Mouse (Mus musculus): Measurements from ENCODE around the gene Rbm25. TPM values are rescaled to one million over a fixed set of nuclear protein-coding genes. Genes with fewer than 3 reads are reported as not detected.
"Not testable (repeated sequence)": the region's sequence is repeated elsewhere in the genome, so short reads cannot be mapped to it uniquely, and the experiment has no call there.

The Rbm25 gene
- polyA plus RNA-seq, 1 experiment from 2014 or later, result 264 TPM

DNA sequence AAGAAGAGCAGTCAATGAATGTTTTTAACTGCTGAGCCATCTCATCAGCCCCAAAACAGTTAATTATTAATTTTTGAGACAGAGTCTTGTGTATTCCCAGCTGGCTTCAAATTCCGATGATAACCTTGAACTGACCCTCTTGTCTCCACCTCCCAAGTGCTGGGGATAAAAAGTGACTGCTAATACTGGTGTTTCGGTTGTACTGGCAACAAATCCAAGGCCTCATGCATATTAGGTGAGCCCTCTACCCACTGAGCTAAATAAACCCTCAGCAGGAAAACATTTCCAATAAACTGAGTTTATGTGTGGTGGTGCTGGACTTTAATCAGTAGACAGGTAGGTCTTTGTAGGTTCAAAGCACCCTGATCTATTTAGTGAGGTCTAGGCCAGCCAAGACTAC lies 12.1 kb upstream of the Rbm25 start:
- H3K4me1 ChIP-seq, result no peaks in the 10 kb centered on the region
- H3K9me3 ChIP-seq, result no peaks in the 10 kb centered on the region
- no peak overlapping the region for H3K4me3 ChIP-seq
- WGBS, result 77% methylated on average over 2 of the region's 2 CpGs
- no peaks in the 10 kb centered on the region for H3K27me3 ChIP-seq (replicated peaks)
- ATAC-seq (ENCODE audit: low FRiP score, low read depth), result no peak
- H3K4me2 ChIP-seq (replicated peaks), result no peak overlapping the region
- H3K9ac ChIP-seq, result no peak overlapping the region
- no peak overlapping the region for H3K27ac ChIP-seq
- H3K36me3 ChIP-seq, result no peaks in the 10 kb centered on the region

DNA sequence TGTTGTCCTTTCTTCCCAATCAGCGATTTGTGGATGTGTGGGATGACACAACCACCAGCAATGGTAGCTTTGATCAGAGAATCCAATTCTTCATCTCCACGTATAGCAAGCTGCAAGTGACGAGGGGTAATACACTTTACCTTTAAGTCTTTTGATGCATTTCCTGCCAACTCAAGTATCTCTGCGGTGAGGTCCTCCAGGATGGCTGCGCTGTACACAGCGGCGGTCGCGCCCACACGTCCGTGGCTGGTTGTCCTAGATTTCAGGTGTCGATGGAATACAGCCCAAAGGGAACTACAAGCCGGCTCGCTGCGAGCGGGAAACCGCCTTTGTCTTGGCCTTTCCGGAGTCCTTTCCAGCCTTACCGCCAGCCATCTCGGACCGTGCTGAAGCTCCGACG lies 10.3 kb upstream of the Rbm25 start:
- WGBS, result 65% methylated on average over 23 of the region's 23 CpGs
- not testable (repeated sequence) for H3K4me3 ChIP-seq; H3K9ac ChIP-seq; H3K36me3 ChIP-seq; H3K4me1 ChIP-seq; H3K27me3 ChIP-seq (replicated peaks); H3K4me2 ChIP-seq (replicated peaks); H3K27ac ChIP-seq; H3K9me3 ChIP-seq; ATAC-seq (ENCODE audit: low FRiP score, low read depth)

DNA sequence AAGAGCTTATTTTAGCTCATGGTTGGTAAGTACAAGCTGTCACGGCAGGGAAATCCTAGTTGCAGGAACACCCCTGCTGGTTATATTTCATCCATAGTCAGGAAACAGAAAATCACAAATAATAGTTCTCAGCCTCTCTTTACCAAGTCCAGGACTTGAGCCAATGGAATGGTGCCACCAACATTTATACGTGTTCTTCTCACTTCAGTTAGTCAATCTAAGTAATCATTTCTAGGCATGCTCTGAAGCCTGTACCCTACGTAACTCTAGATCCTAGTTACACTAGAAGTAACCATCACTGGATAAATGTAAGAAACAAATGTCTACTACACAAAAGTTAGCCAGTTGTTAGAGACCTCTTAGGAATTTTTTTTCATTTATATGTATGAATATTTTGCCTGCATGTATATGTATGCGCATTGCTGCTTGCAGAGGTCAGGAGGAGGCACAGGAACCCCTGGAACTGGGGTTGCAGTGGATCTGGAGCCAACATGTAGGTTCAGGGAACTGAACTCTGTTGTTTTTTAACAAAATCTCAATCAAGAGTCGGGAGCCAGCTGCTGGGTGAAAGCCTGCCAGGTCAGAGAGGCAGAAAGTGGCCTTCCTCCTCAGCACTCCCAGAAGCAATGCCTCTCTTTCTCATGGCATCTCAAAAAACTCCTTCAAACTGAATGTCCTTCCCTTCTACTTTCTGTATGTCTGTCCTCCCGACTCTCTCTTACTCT lies 8.8 kb upstream of the Rbm25 start:
- H3K4me1 ChIP-seq, result no peaks in the 10 kb centered on the region
- H3K36me3 ChIP-seq, result no peaks in the 10 kb centered on the region
- no peaks in the 10 kb centered on the region for H3K27me3 ChIP-seq (replicated peaks)
- 84% methylated on average over 6 of the region's 6 CpGs for WGBS
- no peak overlapping the region for H3K4me3 ChIP-seq
- H3K27ac ChIP-seq, result no peak overlapping the region
- no peak overlapping the region for H3K9ac ChIP-seq
- H3K4me2 ChIP-seq (replicated peaks), result no peak overlapping the region
- no peak for ATAC-seq (ENCODE audit: low FRiP score, low read depth)
- H3K9me3 ChIP-seq, result no peaks in the 10 kb centered on the region

DNA sequence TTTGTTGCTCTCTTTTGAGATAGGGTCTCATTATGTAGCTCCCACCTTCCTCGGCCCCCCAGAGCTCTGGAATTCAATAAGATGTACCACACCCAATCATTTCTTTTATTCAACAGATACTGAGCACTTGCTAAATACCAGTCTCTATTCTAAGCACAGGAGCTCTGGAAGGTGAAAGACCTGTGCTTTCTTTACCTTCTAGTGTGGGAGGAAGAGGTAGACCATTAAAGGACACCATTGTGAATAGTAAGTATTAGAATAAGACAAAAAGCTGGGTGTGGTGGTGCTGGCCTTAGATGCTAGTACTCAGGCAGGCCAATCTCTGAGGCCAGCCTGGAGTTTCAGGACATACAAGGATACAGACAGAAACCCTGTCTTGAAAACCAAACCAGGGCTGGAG lies 6.7 kb upstream of the Rbm25 start:
- Histone ChIP-seq H3K4me2 (replicated peaks) (no peak overlapping the region), H3K36me3 (no peaks in the 10 kb centered on the region), H3K9ac (no peak overlapping the region), H3K27ac (no peak overlapping the region), H3K4me1 (no peaks in the 10 kb centered on the region), H3K27me3 (replicated peaks) (no peaks in the 10 kb centered on the region), H3K9me3 (no peaks in the 10 kb centered on the region), H3K4me3 (no peak overlapping the region)
- WGBS, result 96% methylated on average over 1 of the region's 1 CpGs
- ATAC-seq (ENCODE audit: low FRiP score, low read depth), result no peak

GRCm38 (mm10) chr12:83631743-83632679 lies 975 bp downstream of the Rbm25 start:
- peak overlapping the region; percentile 94 for H3K9ac ChIP-seq
- 1% methylated on average over 65 of the region's 68 CpGs for WGBS
- peaks cover 3% of the 10 kb centered on the region for H3K4me1 ChIP-seq
- ATAC-seq (ENCODE audit: low FRiP score, low read depth), result peak; percentile 100
- no peaks in the 10 kb centered on the region for H3K9me3 ChIP-seq
- peak overlapping the region; percentile 68 for H3K4me2 ChIP-seq (replicated peaks)
- peak overlapping the region; percentile 88 for H3K27ac ChIP-seq
- H3K36me3 ChIP-seq, result peaks cover 7% of the 10 kb centered on the region; the same call in 1 of the 2 replicates
- no peaks in the 10 kb centered on the region for H3K27me3 ChIP-seq (replicated peaks)
- peak overlapping the region; percentile 84 for H3K4me3 ChIP-seq

- H3K9me3 ChIP-seq, result no peaks in the 10 kb centered on the region
- no peaks in the 10 kb centered on the region for H3K27me3 ChIP-seq (replicated peaks)
- peak overlapping the region; percentile 94 for H3K9ac ChIP-seq
- peak overlapping the region; percentile 88 for H3K27ac ChIP-seq
- peaks cover 3% of the 10 kb centered on the region for H3K4me1 ChIP-seq
- WGBS, result 0% methylated on average over 20 of the region's 20 CpGs
- H3K36me3 ChIP-seq, result peaks cover 13% of the 10 kb centered on the region
- peak overlapping the region; percentile 68 for H3K4me2 ChIP-seq (replicated peaks)
- ATAC-seq (ENCODE audit: low FRiP score, low read depth), result peak; percentile 65
- H3K4me3 ChIP-seq, result peak overlapping the region; percentile 84
Observed at GRCm38 (mm10) chr12:83632680-83633025, 1.6 kb downstream of the Rbm25 start.

DNA sequence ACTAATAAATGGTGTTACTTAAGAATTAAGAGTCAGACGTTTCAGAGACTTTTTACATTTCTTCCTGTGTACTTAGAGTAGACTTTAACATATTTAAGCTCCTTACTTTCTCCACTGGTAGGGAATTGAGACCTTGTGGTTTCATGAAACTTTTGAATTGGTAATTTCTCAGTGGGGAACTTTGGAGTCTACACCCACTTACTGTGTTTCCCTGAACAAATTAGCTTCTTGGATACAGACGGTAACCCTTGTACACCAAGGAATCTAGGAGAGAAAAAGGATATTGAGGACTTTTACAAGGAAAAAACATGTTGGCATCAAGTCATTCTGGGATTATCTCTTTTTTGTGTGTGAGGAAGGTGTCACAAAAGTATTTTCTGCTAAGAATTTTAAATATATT lies 2.8 kb downstream of the Rbm25 start:
- no peak for ATAC-seq (ENCODE audit: low FRiP score, low read depth)
- Histone ChIP-seq H3K36me3 (peaks cover 18% of the 10 kb centered on the region), H3K4me2 (replicated peaks) (peak overlapping the region; percentile 68), H3K27ac (no peak overlapping the region), H3K9me3 (no peaks in the 10 kb centered on the region), H3K4me3 (no peak overlapping the region), H3K27me3 (replicated peaks) (no peaks in the 10 kb centered on the region), H3K4me1 (peaks cover 3% of the 10 kb centered on the region), H3K9ac (no peak overlapping the region)
- 61% methylated on average over 2 of the region's 2 CpGs for WGBS

- no peaks in the 10 kb centered on the region for H3K27me3 ChIP-seq (replicated peaks)
- H3K36me3 ChIP-seq, result peaks cover 46% of the 10 kb centered on the region
- no peak for ATAC-seq (ENCODE audit: low FRiP score, low read depth)
Observed at GRCm38 (mm10) chr12:83641233-83641632, 10.2 kb downstream of the Rbm25 start.

DNA sequence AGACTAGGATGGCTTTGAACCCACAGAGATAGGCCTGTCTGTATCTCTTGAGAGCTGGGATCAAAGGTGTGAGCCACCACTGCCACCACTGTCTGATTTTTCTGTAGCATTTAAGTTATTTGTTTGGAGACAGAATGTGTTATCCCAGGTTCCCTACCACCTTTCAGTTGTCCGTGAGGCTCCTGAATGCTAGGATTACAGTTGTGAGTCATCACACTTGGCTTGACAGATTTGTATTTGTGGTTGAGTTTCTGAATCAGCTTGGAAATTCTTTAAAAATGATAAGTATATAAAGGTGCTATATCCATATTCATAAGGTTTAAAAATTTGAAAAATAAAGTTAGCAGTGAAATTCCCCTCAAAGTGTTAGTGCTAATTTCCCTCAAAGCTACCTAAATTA lies 12.1 kb downstream of the Rbm25 start:
- Histone ChIP-seq H3K27ac (no peak overlapping the region), H3K36me3 (peaks cover 46% of the 10 kb centered on the region), H3K4me3 (no peak overlapping the region), H3K27me3 (replicated peaks) (no peaks in the 10 kb centered on the region), H3K4me1 (no peaks in the 10 kb centered on the region), H3K9ac (no peak overlapping the region), H3K4me2 (replicated peaks) (no peak overlapping the region), H3K9me3 (no peaks in the 10 kb centered on the region)
- ATAC-seq (ENCODE audit: low FRiP score, low read depth), result no peak
- 95% methylated on average over 1 of the region's 1 CpGs for WGBS

More at GRCm38 (mm10) chr12:83641233-83641632, 10.2 kb downstream of the Rbm25 start:
- Histone ChIP-seq H3K9me3 (no peaks in the 10 kb centered on the region), H3K9ac (no peak overlapping the region), H3K4me3 (no peak overlapping the region), H3K4me1 (no peaks in the 10 kb centered on the region), H3K27ac (no peak overlapping the region), H3K4me2 (replicated peaks) (no peak overlapping the region)
- WGBS, result 97% methylated on average over 2 of the region's 2 CpGs

DNA sequence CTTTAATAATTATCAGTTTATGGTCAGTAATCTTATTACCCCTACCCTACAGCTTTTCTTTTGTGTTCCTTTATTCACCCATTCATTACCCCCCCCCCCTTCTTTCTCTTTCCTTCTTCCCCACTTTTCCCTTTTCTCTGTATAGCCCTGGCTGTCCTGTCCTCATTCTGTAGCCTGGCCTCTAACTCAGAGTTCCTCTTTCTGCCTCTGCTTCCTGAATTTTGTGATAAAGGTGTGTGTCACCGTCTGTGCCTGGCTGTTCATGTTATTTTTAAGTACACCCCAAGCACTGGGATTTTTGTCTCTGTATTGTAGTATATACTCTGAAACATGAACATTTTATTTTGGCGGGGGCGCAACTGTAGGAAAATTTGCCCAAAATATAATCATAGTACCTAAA lies 19.3 kb downstream of the Rbm25 start:
- no peaks in the 10 kb centered on the region for H3K9me3 ChIP-seq
- no peaks in the 10 kb centered on the region for H3K4me1 ChIP-seq
- no peak overlapping the region for H3K27ac ChIP-seq
- H3K36me3 ChIP-seq, result peaks cover 64% of the 10 kb centered on the region
- no peak overlapping the region for H3K4me3 ChIP-seq
- H3K9ac ChIP-seq, result no peak overlapping the region
- H3K4me2 ChIP-seq (replicated peaks), result no peak overlapping the region
- WGBS, result 92% methylated on average over 3 of the region's 3 CpGs
- no peak for ATAC-seq (ENCODE audit: low FRiP score, low read depth)
- no peaks in the 10 kb centered on the region for H3K27me3 ChIP-seq (replicated peaks)

- Histone ChIP-seq H3K36me3 (peaks cover 65% of the 10 kb centered on the region), H3K27ac (no peak overlapping the region), H3K9me3 (no peaks in the 10 kb centered on the region), H3K4me3 (no peak overlapping the region), H3K4me2 (replicated peaks) (no peak overlapping the region), H3K9ac (no peak overlapping the region), H3K27me3 (replicated peaks) (no peaks in the 10 kb centered on the region), H3K4me1 (no peaks in the 10 kb centered on the region)
- no peak for ATAC-seq (ENCODE audit: low FRiP score, low read depth)
Observed at GRCm38 (mm10) chr12:83651414-83651813, 20.4 kb downstream of the Rbm25 start.

DNA sequence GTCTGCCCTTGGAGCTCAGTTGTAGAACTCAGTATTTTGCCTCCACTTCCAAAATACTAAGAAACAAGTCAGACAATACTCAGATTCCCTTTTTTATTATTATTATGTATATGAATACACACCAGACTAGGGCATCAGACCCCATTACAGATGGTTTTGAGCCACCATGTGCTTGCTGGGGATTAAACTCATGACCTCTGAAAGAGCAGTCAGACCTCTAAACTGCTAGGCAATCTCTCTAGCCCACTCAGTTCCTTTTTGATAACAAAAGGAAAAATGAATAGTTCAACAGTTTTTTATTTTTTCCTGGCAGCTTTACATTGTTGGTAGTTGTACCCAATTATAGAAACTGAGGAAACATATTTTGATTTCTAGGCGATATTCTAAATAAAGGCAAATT lies 54.4 kb downstream of the Rbm25 start:
- no peak overlapping the region for H3K4me2 ChIP-seq (replicated peaks)
- no peaks in the 10 kb centered on the region for H3K9me3 ChIP-seq
- WGBS, result 94% methylated on average over 1 of the region's 1 CpGs
- peaks cover 19% of the 10 kb centered on the region for H3K36me3 ChIP-seq
- H3K27ac ChIP-seq, result no peak overlapping the region
- H3K9ac ChIP-seq, result no peak overlapping the region
- no peak overlapping the region for H3K4me3 ChIP-seq
- no peak for ATAC-seq (ENCODE audit: low FRiP score, low read depth)
- peaks cover 14% of the 10 kb centered on the region for H3K4me1 ChIP-seq
- no peaks in the 10 kb centered on the region for H3K27me3 ChIP-seq (replicated peaks)
